Mouse (Mus musculus) skeletal muscle tissue, adult 2 months (tissue): ENCODE data around the gene Tmbim1.
A peak's percentile ranks its signal among the peaks of the same experiment; 100 is the strongest.

ENCODE experiments used
- DNase-seq: peaks from one replicate; pipeline ENCODE4 v3.0.0-alpha.2; 2012; ENCODE audit warnings: low read depth, low spot score

Gene Tmbim1

GRCm38 (mm10) chr1:74295456-74296171 is 9.8 kb downstream of the Tmbim1 start:
- DNase-seq, result peak; percentile 94

- DNase-seq, result no peak
Measured at GRCm38 (mm10) chr1:74294733-74295455, 10.5 kb downstream of the Tmbim1 start.

- DNase-seq, result no peak
Measured at GRCm38 (mm10) chr1:74294090-74294643, 11.3 kb downstream of the Tmbim1 start.

GRCm38 (mm10) chr1:74293306-74293960 is 12.0 kb downstream of the Tmbim1 start:
- no peak for DNase-seq

GRCm38 (mm10) chr1:74292331-74293020 is 12.9 kb downstream of the Tmbim1 start:
- DNase-seq, result no peak

GRCm38 (mm10) chr1:74290141-74290540 is 15.3 kb downstream of the Tmbim1 start:
- DNase-seq, result no peak

- DNase-seq, result no peak
Measured at GRCm38 (mm10) chr1:74289740-74290139, 15.7 kb downstream of the Tmbim1 start.

GRCm38 (mm10) chr1:74289248-74289647 is 16.2 kb downstream of the Tmbim1 start:
- no peak for DNase-seq

- DNase-seq, result no peak
Measured at GRCm38 (mm10) chr1:74288327-74288726, 17.1 kb downstream of the Tmbim1 start.

GRCm38 (mm10) chr1:74286869-74287607 is 18.4 kb downstream of the Tmbim1 start:
- peak; percentile 39 for DNase-seq

GRCm38 (mm10) chr1:74285212-74286010 is 20.0 kb downstream of the Tmbim1 start:
- no peak for DNase-seq

GRCm38 (mm10) chr1:74284543-74285160 is 20.8 kb downstream of the Tmbim1 start, which contains the start of the genes Aamp and Pnkd:
Gene Aamp, minus strand, starts transcription at chr1:74284738.
Gene Pnkd, plus strand, starts transcription at chr1:74284930.
- peak; percentile 99 for DNase-seq

- peak; percentile 47 for DNase-seq
Measured at GRCm38 (mm10) chr1:74283686-74284463, 21.5 kb downstream of the Tmbim1 start.

GRCm38 (mm10) chr1:74282896-74283625 is 22.4 kb downstream of the Tmbim1 start:
- DNase-seq, result no peak

- DNase-seq, result no peak
Measured at GRCm38 (mm10) chr1:74281886-74282285, 23.5 kb downstream of the Tmbim1 start.

GRCm38 (mm10) chr1:74281372-74281771 is 24.1 kb downstream of the Tmbim1 start:
- DNase-seq, result no peak

- DNase-seq, result no peak
Measured at GRCm38 (mm10) chr1:74280591-74281325, 24.7 kb downstream of the Tmbim1 start.
